Mouse (Mus musculus): ENCODE measurements at regions not wholly inside any gene's neighbourhood (a gene's known extent, or its start where the extent isn't known, plus 50 kb on each side); places are given as distances from the start of the nearest gene placed in this dataset.

DNA sequence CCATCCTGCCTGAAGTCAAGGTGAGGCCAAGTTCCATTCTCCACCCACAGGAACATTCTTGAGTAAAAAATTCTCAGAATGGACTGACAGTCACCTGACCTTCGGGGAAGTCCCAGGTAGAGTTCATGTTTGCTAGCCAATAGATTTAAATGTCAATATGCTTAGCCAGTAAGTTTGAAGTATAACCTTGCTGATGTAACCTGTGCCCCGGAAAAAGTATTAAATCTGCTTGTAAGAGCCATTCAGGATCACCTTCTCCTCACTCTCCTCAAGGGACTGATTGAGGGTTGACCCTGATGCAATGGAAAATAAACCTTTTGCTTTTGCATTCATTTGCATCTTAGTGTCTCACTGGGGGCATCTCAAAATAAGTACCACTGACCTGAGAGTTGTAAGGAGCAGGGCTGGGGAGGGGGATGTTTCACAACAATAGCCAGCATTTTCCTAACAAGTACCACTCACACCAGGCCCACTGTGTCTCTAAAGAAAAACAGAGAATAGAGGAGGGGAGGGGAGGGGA lies 60.3 kb upstream of the Ptprk start:
- Histone ChIP-seq H3K4me1 (ENCODE audit: control insufficient read depth, insufficient read depth, low read length) (no peaks in the 10 kb centered on the region), H3K36me3 (ENCODE audit: control insufficient read depth, insufficient read depth) (no peaks in the 10 kb centered on the region), H3K4me2 (ENCODE audit: low read depth, low read length) (no peak overlapping the region), H3K9me3 (replicated peaks; ENCODE audit: control insufficient read depth, low read length) (no peaks in the 10 kb centered on the region), H3K27me3 (ENCODE audit: control insufficient read depth, insufficient read depth, low read length) (no peaks in the 10 kb centered on the region), H3K27ac (ENCODE audit: low read length) (no peak overlapping the region), H3K9ac (ENCODE audit: low read length) (no peak overlapping the region), H3K4me3 (ENCODE audit: low read length) (no peak overlapping the region)
- no peak for ATAC-seq (replicated peaks; ENCODE audit: extremely low read depth, insufficient read depth, low FRiP score)
- 73% methylated on average over 2 of the region's 2 CpGs for WGBS

Data from heart, embryonic 16.5 days (tissue).